Mouse (Mus musculus): ENCODE data around the gene Lin28b. TPM values are rescaled to one million over a fixed set of nuclear protein-coding genes. Genes with fewer than 3 reads are reported as not detected.

The Lin28b gene
- polyA plus RNA-seq, 1 experiment from 2014 or later: 7.3 TPM

- H3K4me2 ChIP-seq: peak overlapping the region; percentile 64
- no peaks in the 10 kb centered on the region for H3K36me3 ChIP-seq (ENCODE audit: control insufficient read depth, insufficient read depth, low read length)
- no peak overlapping the region for H3K27ac ChIP-seq (ENCODE audit: low read depth, low read length)
- ATAC-seq (replicated peaks; ENCODE audit: insufficient number of reproducible peaks, low FRiP score, low TSS enrichment): no peak
- H3K4me3 ChIP-seq (ENCODE audit: low read depth, low read length): peak overlapping the region; percentile 25; the same call in 1 of the 2 replicates
- H3K9me3 ChIP-seq (replicated peaks; ENCODE audit: control insufficient read depth, low read length): no peaks in the 10 kb centered on the region
- H3K27me3 ChIP-seq (ENCODE audit: control insufficient read depth, insufficient read depth, low read length): no peaks in the 10 kb centered on the region
- no peaks in the 10 kb centered on the region for H3K4me1 ChIP-seq (ENCODE audit: control insufficient read depth, insufficient read depth, low read length)
- H3K9ac ChIP-seq (ENCODE audit: low read depth, low read length): peak overlapping the region; percentile 65
These were observed 39.6 kb downstream of the Lin28b start for GRCm38 (mm10) chr10:45446625-45447024.

DNA sequence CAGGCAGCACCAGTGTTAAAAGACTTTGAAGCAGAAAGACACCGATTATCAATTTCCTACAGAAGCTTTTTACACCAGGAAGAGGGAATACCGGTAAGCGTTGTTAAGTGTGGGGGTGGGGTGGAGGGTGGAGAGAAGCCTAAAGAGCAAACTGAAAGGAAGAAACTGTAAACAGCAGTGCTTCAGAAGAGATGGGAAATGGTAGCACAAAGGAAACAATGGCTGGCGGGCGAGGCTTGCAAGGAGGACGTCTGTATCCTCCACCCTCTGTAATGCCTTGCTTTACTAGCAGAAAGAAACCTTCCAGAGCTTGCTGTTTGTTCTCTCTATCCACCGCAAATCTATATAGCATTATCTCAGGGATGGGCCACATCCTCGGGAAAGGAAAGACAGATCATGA, 40.0 kb downstream of the Lin28b start:
- Histone ChIP-seq H3K4me2 (peak overlapping the region; percentile 64), H3K9ac (ENCODE audit: low read depth, low read length) (peak overlapping the region; percentile 65), H3K27ac (ENCODE audit: low read depth, low read length) (no peak overlapping the region), H3K36me3 (ENCODE audit: control insufficient read depth, insufficient read depth, low read length) (no peaks in the 10 kb centered on the region), H3K4me1 (ENCODE audit: control insufficient read depth, insufficient read depth, low read length) (no peaks in the 10 kb centered on the region), H3K27me3 (ENCODE audit: control insufficient read depth, insufficient read depth, low read length) (no peaks in the 10 kb centered on the region), H3K9me3 (replicated peaks; ENCODE audit: control insufficient read depth, low read length) (no peaks in the 10 kb centered on the region), H3K4me3 (ENCODE audit: low read depth, low read length) (peak overlapping the region; percentile 25)
- ATAC-seq (replicated peaks; ENCODE audit: insufficient number of reproducible peaks, low FRiP score, low TSS enrichment): no peak
- 6% methylated on average over 8 of the region's 8 CpGs for WGBS (ENCODE audit: insufficient replicate concordance)

- Histone ChIP-seq H3K4me1 (ENCODE audit: control insufficient read depth, insufficient read depth, low read length) (peaks cover 4% of the 10 kb centered on the region; the same call in 1 of the 2 replicates), H3K9ac (ENCODE audit: low read depth, low read length) (no peak overlapping the region), H3K4me2 (no peak overlapping the region), H3K27me3 (ENCODE audit: control insufficient read depth, insufficient read depth, low read length) (no peaks in the 10 kb centered on the region), H3K27ac (ENCODE audit: low read depth, low read length) (no peak overlapping the region), H3K9me3 (replicated peaks; ENCODE audit: control insufficient read depth, low read length) (no peaks in the 10 kb centered on the region), H3K4me3 (ENCODE audit: low read depth, low read length) (no peak overlapping the region), H3K36me3 (ENCODE audit: control insufficient read depth, insufficient read depth, low read length) (no peaks in the 10 kb centered on the region)
- no peak for ATAC-seq (replicated peaks; ENCODE audit: insufficient number of reproducible peaks, low FRiP score, low TSS enrichment)
- WGBS (ENCODE audit: insufficient replicate concordance): 78% methylated on average over 1 of the region's 1 CpGs
These were observed 63.8 kb downstream of the Lin28b start for GRCm38 (mm10) chr10:45422372-45422771.

DNA sequence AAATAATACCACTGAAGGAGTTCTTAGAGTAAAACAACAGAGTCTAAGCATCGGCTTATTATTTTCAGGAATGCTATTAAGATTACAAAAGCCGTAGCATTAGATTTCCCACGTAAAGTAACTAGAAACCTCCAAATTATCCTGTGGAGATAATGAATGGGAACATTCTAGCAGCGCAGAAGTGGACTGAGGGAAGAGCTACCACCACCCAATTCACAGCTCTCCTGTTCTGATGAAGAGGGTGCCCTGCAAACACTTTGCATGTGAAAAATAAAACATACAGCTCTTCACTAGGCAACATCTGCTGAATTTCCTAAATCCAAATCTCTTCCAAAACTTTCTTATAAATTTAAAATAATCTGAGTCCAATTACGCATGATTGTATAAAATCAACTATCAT, 74.1 kb downstream of the Lin28b start:
- no peaks in the 10 kb centered on the region for H3K27me3 ChIP-seq (ENCODE audit: control insufficient read depth, insufficient read depth, low read length)
- no peak overlapping the region for H3K9ac ChIP-seq (ENCODE audit: low read depth, low read length)
- WGBS (ENCODE audit: insufficient replicate concordance): 67% methylated on average over 5 of the region's 5 CpGs
- no peaks in the 10 kb centered on the region for H3K9me3 ChIP-seq (replicated peaks; ENCODE audit: control insufficient read depth, low read length)
- H3K27ac ChIP-seq (ENCODE audit: low read depth, low read length): no peak overlapping the region
- H3K4me1 ChIP-seq (ENCODE audit: control insufficient read depth, insufficient read depth, low read length): no peaks in the 10 kb centered on the region
- no peak overlapping the region for H3K4me2 ChIP-seq
- no peak overlapping the region for H3K4me3 ChIP-seq (ENCODE audit: low read depth, low read length)
- H3K36me3 ChIP-seq (ENCODE audit: control insufficient read depth, insufficient read depth, low read length): no peaks in the 10 kb centered on the region
- ATAC-seq (replicated peaks; ENCODE audit: insufficient number of reproducible peaks, low FRiP score, low TSS enrichment): no peak

DNA sequence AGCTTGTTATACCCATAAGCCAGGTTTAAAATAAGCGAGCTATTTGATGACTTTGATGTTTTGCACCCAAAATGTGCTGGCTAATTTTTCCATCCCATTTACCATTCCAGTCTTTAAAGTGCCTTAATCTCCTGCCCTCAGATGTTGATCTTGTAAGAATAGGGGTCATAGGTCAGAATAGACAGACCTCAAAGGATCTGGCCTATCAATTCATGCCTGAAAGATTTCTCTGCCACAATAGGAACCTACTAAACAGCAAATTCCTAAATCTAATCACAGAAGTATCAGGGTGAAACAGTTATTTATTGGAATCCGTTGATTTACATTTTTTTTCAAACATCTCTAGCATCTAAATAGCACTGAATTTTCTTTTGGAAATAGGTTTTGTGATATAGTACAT, 74.5 kb downstream of the Lin28b start:
- no peak overlapping the region for H3K9ac ChIP-seq (ENCODE audit: low read depth, low read length)
- H3K36me3 ChIP-seq (ENCODE audit: control insufficient read depth, insufficient read depth, low read length): no peaks in the 10 kb centered on the region
- H3K4me1 ChIP-seq (ENCODE audit: control insufficient read depth, insufficient read depth, low read length): no peaks in the 10 kb centered on the region
- no peak overlapping the region for H3K4me2 ChIP-seq
- H3K27me3 ChIP-seq (ENCODE audit: control insufficient read depth, insufficient read depth, low read length): no peaks in the 10 kb centered on the region
- ATAC-seq (replicated peaks; ENCODE audit: insufficient number of reproducible peaks, low FRiP score, low TSS enrichment): no peak
- 71% methylated on average over 2 of the region's 2 CpGs for WGBS (ENCODE audit: insufficient replicate concordance)
- H3K4me3 ChIP-seq (ENCODE audit: low read depth, low read length): no peak overlapping the region
- no peak overlapping the region for H3K27ac ChIP-seq (ENCODE audit: low read depth, low read length)
- no peaks in the 10 kb centered on the region for H3K9me3 ChIP-seq (replicated peaks; ENCODE audit: control insufficient read depth, low read length)

DNA sequence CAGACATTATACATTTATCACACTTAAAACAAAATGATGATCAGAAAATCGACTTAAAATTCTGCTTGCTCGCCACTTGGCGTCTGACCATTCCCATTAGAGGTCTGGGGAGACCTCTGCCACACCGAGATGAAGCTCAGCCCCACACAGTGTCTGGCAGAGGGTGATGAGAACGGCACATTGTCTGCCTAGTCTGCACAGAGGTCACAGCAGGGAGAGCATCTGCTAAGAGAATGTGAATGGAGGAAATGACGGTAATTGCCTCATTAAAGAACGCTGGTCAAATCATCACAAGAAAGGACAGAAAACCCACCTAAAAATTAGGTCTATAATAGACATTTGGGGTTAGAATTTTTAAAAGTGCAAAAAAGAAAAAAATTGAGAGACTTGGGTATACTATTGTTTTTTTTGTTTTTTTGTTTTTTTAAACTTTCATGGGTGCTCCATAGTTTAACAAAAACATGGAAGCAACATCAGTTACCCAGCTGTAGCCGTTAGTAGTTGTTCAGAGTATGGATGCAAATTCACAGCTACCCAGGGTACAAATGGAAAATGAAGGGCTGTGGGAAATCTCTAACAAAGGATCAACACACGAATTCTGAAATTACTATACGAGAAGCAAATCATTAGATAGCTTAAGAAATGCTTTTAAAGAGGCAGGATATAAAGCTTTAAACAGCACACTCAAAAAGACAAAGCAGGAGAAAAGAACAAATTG, 75.4 kb downstream of the Lin28b start:
- no peak for ATAC-seq (replicated peaks; ENCODE audit: insufficient number of reproducible peaks, low FRiP score, low TSS enrichment)
- WGBS (ENCODE audit: insufficient replicate concordance): 62% methylated on average over 10 of the region's 10 CpGs

DNA sequence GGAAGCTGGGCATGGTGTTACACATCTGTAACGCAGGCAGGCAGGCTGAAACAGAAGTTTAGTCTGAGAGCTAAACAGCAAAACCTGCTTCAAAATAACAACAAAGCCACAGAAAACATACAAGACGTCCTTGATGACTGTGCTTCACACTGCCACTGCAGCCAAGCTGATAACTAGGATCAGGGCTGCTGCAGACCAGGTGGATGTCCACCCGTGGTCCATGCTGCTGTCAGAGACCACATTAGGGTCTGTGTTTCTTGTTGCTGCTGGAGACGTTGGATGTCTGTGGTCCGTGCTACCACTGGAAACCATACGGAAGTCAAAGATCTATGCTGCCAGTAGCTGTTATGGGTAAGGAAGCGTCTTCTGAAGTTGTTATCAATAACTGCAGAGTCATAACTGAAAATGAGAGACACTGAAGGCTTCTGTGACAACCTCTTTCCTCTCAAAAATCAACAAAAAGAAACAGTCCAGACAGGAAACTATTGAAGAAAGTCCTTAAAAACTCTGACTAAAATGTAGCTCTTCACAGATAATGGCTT, 86.4 kb downstream of the Lin28b start:
- Histone ChIP-seq H3K36me3 (ENCODE audit: control insufficient read depth, insufficient read depth, low read length) (no peaks in the 10 kb centered on the region), H3K4me3 (ENCODE audit: low read depth, low read length) (no peak overlapping the region), H3K9ac (ENCODE audit: low read depth, low read length) (no peak overlapping the region), H3K4me2 (no peak overlapping the region), H3K27ac (ENCODE audit: low read depth, low read length) (no peak overlapping the region), H3K4me1 (ENCODE audit: control insufficient read depth, insufficient read depth, low read length) (no peaks in the 10 kb centered on the region), H3K9me3 (replicated peaks; ENCODE audit: control insufficient read depth, low read length) (no peaks in the 10 kb centered on the region), H3K27me3 (ENCODE audit: control insufficient read depth, insufficient read depth, low read length) (no peaks in the 10 kb centered on the region)
- ATAC-seq (replicated peaks; ENCODE audit: insufficient number of reproducible peaks, low FRiP score, low TSS enrichment): no peak
- 74% methylated on average over 7 of the region's 7 CpGs for WGBS (ENCODE audit: insufficient replicate concordance)

More for the DNA sequence above, 75.4 kb downstream of the Lin28b start:
- Histone ChIP-seq H3K4me2 (no peak overlapping the region), H3K9ac (ENCODE audit: low read depth, low read length) (no peak overlapping the region), H3K9me3 (replicated peaks; ENCODE audit: control insufficient read depth, low read length) (no peaks in the 10 kb centered on the region), H3K4me3 (ENCODE audit: low read depth, low read length) (no peak overlapping the region), H3K27me3 (ENCODE audit: control insufficient read depth, insufficient read depth, low read length) (no peaks in the 10 kb centered on the region), H3K27ac (ENCODE audit: low read depth, low read length) (no peak overlapping the region), H3K36me3 (ENCODE audit: control insufficient read depth, insufficient read depth, low read length) (no peaks in the 10 kb centered on the region), H3K4me1 (ENCODE audit: control insufficient read depth, insufficient read depth, low read length) (no peaks in the 10 kb centered on the region)

- Histone ChIP-seq H3K4me3 (ENCODE audit: low read depth, low read length) (no peak overlapping the region), H3K27me3 (ENCODE audit: control insufficient read depth, insufficient read depth, low read length) (no peaks in the 10 kb centered on the region), H3K9me3 (replicated peaks; ENCODE audit: control insufficient read depth, low read length) (no peaks in the 10 kb centered on the region), H3K27ac (ENCODE audit: low read depth, low read length) (no peak overlapping the region), H3K4me1 (ENCODE audit: control insufficient read depth, insufficient read depth, low read length) (no peaks in the 10 kb centered on the region), H3K36me3 (ENCODE audit: control insufficient read depth, insufficient read depth, low read length) (no peaks in the 10 kb centered on the region), H3K9ac (ENCODE audit: low read depth, low read length) (no peak overlapping the region), H3K4me2 (no peak overlapping the region)
- WGBS (ENCODE audit: insufficient replicate concordance): 71% methylated on average over 1 of the region's 1 CpGs
- ATAC-seq (replicated peaks; ENCODE audit: insufficient number of reproducible peaks, low FRiP score, low TSS enrichment): no peak
These were observed 88.0 kb downstream of the Lin28b start for GRCm38 (mm10) chr10:45398211-45398610.

DNA sequence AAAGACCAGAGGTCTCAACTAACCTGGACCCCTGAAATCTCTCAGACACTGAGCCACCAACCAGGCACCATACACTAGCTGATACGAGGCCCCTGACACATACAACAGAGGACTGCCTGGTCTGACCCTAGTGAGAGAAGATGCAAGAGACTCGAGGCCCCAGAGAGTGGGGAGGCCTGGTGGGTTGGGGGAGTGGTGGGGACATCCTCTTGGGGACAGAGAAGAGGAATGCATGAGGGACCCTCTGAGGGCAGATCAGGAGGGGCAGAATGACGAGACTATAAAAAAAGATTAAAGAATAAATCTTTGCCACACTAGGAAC, 103.6 kb downstream of the Lin28b start:
- no peak for ATAC-seq (replicated peaks; ENCODE audit: insufficient number of reproducible peaks, low FRiP score, low TSS enrichment)
- Histone ChIP-seq H3K9me3 (replicated peaks; ENCODE audit: control insufficient read depth, low read length) (no peaks in the 10 kb centered on the region), H3K27ac (ENCODE audit: low read depth, low read length) (no peak overlapping the region), H3K36me3 (ENCODE audit: control insufficient read depth, insufficient read depth, low read length) (no peaks in the 10 kb centered on the region), H3K27me3 (ENCODE audit: control insufficient read depth, insufficient read depth, low read length) (no peaks in the 10 kb centered on the region), H3K4me2 (no peak overlapping the region), H3K4me1 (ENCODE audit: control insufficient read depth, insufficient read depth, low read length) (no peaks in the 10 kb centered on the region), H3K9ac (ENCODE audit: low read depth, low read length) (no peak overlapping the region), H3K4me3 (ENCODE audit: low read depth, low read length) (no peak overlapping the region)
- 56% methylated on average over 3 of the region's 3 CpGs for WGBS (ENCODE audit: insufficient replicate concordance)

Data from heart, embryonic 11.5 days (tissue).